Mouse (Mus musculus) layer of hippocampus, adult 11-12 months (tissue): Measurements from ENCODE around the gene Pde4d.

Experiments
- DNase-seq: peaks from one replicate; pipeline ENCODE4 v3.0.0; 2022; ENCODE audit warnings: low spot score

Gene Pde4d

DNA sequence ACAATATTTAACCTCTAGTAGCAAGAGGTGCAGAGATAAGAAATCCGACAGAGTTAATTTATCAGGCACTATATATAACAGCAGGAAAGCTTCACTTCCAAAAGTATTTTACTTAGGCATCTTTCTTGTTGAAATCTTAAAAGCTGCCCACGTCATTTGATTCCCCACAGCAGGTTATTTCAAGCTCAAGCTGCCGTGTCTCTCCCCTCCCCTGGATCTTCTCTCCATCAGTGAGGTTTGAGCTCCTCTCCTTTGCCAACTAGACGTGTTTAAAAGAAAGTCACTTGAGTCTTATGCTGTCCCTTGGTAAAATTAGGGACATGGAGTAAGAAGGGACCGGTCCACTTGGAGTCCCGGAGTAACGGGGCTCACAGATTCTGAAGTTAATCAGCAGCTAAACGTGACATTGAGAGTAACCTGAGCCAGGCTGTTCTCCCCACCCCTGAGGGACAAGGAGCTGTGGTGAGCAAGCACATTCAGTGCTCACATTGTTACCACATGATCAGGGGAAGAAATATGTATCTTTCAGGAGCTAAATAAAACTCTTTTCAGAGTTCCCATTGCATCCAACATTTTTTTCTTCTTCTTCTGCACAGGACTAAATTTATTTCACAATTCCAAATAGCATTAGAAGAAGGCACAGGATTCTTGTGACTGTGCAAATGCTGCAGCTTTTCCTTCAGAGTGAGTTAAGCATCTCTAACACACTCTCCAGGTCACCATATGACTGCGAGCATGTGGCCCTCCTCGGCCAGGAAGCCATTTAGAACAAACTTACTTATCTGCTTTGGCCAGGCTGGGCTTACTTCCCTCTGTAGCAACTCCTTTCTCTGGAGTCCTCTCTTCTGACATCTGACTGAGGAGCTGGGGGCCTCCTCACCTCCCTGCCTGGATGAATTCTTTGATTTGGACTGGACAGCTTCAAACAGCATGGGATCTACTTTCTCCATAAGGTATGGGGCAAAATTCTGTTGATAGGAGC lies at the start of gene Pde4d:
Gene Pde4d (plus strand): TSS at position 833 of the 982 bp plus-strand sequence.
- DNase-seq, result no peak

DNA sequence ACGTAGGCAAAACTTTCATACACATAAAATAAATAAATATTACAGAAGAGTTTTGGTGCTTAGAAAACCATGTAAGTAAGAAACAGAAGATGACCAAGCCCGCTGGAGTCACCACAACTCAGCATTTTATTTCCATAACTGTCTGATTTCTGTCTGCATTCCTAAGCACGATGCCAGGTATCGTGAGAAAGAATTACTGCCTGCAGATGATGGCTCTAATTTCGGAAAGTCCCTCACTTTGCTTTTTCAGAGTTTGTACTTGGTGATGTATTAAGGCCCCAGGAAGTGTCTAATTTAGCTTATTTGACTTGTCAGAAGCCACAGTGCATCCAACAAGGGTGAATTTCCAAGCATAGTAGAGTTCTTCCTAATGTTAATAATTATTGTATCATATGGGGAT lies 46.6 kb upstream of the Pde4d start:
- no peak for DNase-seq

DNA sequence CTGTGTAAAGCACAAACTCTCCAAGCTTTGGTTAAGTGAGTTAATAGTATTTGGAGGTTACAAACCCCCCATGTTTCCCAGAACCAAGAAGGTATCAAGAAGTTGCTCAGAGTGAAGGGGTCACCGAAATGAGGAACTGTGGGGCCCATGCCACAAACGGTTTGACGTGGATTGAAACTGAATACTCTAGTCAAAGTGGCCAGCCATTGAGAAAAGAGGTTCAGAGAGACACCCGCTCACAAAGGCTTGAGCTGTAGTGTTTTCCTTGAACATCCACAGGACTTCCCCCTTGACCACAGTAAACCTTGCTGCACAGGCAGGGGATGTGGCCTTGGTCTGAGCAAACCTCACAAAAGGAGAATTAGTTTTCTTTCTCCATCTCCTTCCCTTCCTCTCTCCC lies 45.4 kb upstream of the Pde4d start:
- DNase-seq, result no peak

DNA sequence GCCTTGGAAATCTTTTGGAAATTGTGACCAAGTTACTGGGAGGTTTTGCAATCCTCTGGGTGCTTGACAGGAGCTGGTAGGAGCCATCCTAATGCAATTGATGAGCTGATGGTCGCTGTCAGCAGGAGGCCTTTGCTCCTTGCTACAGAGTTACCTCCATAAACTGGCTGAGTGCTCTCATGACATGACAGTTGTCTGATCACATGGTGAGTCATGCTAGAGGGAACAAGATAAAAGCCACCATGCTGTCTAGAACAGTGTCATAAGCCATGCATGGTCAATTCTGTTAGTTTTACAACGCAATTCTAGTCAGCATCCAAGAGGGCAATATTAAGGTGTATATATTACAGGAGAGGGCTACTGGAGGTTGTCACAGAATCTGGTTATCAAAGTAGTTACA lies 34.3 kb upstream of the Pde4d start:
- no peak for DNase-seq

DNA sequence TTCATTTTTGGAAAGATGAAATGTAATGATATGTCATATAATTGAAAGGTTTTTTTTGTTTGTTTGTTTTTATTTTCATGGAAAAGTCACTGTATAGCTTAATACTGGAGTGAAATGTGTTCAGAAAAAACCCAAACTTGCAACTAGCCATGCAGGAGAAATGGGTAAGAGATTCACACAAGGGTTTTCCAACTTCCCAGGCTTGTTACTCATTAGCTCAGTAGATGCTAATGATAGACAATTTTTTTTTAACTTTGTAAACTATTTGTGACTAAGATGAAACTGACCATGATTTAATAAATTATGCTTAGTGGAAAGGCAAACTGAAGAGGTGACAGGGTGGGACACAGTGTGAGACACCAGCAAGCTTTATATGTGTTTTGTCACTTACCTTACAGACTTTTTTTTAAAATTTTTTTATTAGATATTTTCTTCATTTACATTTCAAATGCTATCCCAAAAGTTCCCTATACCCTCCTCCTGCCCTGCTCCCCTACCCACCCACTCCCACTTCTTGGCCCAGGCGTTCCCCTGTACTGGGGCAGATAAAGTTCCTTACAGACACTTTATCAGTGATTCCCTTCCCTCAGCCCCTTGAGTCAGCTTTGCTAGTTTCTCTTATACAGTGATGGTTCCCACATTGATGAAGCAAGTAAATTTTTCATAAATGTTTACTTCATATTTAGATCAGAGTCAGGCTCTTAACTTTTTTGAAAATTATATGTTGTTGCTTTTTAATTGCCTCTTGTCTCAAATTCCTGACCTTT lies 30.8 kb upstream of the Pde4d start:
- DNase-seq, result no peak

DNA sequence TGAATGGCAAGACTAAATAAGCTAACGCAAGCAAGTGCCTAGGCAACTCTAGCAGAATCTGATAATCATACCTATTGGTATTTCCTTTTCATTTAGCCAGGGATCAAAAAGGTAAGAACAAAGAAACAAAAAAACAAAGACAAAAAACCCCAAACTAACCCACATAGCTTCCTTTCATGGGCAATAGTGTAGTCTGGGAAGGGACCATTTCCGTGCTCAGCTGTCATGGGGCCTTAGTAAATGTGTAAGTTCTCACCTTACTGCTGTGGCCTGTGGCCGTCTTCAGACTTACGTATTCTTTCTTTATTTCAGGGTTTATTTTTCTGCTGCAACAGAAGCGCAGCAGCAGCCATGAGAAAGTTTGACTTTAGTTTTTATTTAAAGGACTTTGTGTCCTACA lies 23.4 kb upstream of the Pde4d start:
- no peak for DNase-seq

DNA sequence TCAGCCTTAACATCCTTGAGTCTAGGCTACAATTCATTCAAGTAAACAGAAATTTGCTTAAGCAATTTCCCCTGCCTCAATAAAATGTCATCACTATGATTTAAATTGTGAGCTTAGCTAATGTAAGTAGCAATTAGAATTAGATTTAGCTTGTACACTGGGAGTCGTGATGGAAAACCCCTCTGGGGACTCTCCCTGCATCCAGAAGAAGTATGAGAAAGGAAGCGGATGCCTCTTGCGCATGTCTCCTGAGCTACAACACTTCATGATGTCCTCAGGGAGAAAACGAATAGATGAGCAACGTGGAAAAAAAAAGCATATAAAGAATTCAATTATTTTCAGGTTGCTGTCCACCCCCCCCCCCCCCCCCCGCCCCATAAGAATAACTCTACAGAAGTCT lies 20.9 kb upstream of the Pde4d start:
- DNase-seq, result no peak

DNA sequence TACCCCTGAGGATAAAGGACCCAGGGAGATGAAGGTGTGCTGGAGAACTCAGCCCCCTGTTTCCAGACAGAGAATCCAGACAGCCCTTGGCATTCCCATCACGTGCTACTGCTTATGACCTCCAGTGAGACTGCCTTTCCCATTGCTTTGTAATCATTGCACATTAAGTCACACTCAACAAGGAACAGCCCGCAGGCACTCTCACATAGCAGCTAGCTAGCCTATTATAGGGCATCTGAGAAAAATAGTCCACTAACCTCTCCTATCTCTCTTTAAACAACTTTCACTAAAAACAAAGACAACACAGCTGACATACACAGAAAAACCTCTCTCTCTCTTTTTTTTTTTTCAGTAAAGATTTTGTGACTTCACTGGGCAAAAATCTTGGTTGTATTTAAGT lies 20.1 kb upstream of the Pde4d start:
- no peak for DNase-seq

DNA sequence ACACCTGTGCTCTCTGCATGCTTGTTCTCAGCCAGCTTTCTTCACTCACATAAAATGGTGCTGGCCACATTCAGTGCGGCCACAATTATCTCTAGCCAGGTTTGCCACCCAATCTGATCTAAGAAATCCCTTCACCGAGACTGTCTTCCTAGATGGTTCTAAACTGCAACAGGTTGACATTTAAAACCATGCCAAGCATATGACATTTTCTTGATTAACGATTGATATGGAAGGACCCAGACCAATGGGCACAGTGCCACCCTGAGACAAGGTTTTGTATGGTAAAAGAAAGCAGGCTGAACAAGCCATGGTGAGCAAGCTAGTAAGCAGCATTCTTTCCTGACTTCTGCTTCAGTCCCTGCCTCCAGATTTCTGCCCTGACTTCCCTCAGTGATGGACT lies 18.0 kb upstream of the Pde4d start:
- no peak for DNase-seq

DNA sequence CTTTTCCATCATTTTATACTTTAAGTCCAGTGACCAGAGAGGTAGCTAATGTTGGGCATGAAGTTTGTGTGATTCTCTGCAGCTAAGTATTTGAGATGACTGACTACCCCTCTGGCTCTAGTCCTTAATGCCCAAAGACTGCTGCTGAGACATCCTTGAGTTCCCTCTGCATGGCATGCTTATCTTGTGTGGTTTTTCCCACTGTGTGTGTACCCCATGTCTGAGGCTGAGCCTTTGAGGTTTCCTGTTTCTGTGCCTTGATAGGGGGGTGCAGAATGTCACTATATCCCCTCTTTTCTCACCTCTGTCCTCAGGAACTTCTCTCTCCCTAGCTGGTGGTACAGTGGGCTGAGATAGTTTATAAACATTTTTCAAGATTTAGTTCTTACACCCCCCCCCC lies 14.1 kb upstream of the Pde4d start:
- DNase-seq, result no peak

DNA sequence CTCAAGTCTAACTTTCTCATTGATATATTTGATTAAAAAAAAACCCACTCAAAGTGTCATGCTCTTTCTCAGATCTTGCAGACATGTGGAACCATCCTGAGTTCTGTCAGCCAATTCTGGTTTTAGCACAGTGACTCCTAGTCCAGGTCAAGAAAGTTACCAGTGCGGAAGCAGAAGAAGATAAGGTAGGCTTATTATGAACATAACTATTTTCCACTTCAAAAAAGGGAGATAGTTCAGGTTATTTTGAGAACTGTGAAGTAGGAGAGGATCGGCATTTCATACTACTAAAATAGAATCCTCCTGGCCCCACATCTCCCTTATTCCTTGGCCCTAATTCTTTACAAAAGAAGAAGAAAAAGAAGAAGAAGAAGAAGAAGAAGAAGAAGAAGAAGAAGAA lies 12.3 kb upstream of the Pde4d start:
- DNase-seq, result no peak

DNA sequence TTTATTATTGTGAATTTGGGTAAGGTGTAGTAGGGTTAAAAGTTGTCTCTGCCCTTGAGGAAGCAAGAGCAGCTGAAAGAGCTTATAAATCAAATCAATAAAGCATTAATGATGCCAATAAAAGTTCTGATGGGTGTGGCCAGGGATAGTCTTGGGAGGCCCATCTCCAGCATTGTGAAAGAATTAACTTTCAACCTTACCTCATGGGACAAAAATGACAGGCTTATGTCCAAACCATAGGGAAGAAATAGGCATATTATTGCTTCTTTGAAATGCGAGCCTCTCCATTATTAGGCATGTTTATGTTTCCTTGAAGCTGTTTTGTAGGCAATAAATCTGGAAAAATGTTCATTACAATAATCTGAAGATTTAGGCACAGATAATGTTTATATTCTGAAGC lies 10.7 kb upstream of the Pde4d start:
- no peak for DNase-seq

DNA sequence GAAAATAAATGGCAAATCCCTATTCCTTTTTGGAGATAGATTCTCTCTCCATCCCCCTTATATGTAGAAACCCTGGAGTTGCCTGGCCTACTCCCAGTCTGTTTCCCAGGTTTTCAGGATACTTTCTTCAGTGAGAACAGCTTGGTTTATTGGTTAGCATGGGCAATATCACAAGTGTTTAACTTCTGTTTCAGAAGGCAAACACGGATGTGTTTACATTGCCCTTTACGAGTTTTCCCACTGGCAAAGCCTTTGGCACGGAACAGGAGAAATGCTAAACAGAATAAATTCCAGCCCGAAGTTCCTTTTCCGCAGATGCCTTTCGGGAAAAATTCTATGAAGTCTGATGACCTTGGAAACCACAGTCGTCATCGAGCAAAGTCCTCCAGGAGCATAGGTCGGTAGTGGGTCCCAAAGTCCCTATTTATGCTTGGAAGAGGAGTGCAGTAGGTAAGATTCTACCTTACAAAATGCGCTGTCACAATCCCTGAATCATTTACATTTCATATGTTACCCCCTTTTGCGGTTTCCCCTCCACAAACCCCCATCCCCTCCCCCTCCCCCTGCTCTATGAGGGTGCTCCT lies 1.3 kb upstream of the Pde4d start:
- no peak for DNase-seq

DNA sequence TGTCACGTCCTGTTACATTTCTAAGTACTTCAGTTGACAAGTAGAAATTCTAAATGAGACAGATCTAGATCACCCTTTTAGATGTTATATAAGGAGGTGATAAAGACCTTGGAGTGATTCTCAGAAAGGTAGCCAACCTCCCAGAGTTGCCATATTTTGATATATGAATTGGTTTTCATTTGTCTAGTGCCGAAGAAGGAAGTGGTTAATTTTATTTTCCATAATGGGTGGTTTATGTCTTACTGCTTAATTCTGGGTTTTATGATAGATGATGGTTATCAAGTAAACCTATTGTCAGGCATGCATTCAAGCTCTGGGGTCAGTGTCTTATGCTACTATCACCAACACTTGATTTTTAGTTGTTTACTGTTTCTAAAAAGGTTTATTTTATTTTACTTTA lies 1.4 kb downstream of the Pde4d start:
- DNase-seq, result no peak

DNA sequence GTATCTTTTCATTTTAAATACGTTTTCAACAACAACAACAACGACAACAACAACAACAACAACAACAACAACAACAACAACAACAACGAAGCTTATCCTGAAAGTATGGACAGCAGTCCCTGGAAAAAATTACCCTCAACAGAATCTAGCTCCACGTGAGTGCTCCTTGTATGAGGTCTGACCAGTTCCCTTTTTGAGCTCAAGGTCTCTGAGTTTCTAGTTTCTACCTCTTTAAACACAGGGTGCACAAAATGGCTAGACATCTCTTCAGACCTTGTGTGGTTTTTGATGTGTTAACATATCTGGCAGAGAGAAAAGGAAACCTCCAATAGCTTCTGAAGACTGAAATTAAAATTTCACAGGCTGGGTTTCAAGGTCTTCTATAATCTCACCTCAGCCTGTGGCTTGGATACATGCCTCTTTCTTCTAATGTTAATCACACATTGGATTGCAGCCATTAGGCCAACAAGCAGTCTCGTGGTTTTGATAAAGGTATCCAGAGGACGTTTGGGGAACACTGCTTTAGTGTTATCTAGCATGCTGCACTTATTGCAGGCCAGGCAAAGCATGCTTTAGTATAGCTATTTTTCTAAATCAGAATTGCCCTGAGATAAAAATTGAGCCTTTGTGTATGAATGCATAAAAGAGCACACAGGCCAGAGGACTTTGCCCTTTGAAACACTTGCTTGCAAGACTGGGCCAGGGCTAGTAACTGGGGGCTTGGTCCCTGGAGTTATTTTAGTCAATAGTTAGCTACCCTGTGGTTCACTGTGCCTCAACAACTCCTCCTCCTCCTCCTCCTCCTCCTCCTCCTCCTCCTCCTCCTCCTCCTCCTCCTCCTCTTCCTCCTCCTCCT lies 3.5 kb downstream of the Pde4d start:
- no peak for DNase-seq

DNA sequence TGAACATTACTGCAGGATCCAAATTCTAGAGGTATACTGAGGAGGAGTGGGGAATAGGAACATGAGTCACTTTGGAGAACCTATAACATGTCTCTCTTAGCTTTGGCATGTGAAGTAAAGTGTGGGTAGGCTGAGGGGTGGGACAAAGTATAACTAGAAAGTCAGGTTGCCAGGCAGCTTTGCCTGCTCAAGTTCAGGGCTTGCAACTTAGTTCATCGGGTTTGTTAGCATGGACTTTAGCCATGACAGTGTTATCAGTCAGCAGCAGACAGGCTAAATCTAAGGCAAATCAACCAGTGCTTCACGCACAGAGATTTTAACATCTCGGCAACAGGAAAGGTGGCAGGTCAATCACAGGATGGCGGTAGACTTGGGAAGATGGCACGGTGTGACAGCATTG lies 12.8 kb downstream of the Pde4d start:
- no peak for DNase-seq

DNA sequence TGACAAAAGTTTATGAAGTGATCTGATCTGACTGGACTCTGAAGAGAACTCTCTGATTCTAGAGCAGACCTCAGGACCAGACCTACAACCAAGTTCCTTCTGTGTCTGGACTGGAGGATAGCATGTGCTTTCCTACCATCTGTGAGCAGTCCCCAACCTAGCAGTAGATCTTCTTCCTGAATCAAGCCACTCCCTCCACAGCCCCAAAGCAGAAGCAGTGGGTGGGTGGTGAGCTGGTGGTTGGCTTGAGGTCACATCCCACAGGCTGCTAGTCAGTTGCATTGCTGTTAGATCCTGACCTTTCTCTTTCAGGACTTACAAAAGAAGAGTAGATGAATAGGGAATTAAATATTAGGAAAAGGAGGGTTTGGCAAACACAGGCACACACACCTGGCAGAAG lies 16.0 kb downstream of the Pde4d start:
- no peak for DNase-seq

DNA sequence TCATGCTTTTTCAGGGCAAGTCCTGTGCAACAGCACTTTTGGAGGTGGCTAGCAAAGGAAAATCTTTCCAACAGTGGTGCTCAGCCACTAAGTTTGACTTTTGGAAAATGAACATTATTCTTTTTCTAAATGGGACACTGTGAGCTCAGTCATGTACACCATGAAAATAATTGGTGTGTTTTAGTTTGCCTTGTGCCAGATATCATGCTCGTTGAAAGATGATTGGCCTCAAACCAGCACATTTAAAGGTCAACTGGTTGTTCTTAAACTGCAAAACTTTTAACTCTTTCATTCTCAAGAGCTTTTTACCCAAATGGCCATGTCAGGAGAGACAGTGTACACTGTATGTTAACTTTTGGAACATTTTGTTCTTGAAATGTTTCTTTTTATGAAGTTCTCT lies 17.3 kb downstream of the Pde4d start:
- no peak for DNase-seq

DNA sequence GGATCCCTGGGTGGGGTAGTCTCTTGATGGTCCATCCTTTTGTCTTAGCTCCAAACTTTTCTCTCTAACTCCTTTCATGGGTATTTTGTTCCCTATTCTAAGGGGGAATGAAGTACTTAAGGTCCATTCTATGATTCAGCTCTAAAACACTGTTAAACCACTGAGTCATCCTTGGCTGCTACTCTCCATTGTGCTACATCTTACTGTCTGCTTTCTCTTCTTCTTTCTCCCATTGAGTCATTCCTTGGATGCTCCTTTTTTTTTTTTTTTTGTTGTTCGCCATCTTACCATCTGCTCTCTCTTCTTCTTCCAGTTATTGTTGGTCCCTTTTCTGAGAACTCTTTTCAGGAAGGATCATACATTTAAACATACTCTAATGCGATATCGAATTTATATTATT lies 30.7 kb downstream of the Pde4d start:
- DNase-seq, result no peak

DNA sequence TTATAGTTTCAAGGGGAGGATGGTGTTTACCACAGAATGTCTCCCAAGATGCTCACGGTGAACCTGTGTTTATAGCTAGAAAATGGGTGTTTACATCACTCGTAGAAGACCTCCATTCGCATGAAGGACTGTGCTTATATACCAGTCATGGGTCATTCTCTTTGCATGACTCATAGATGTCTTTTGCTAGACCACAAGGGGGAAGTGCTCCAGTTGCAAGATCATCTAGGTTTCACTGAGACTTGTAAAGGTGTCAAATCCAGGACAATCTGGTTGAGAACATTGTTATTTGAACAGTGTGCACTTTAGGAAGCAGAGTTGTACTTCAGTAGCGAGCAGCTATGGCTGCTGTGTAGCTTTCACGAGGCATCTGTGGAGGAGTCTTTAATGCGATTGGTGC lies 35.3 kb downstream of the Pde4d start:
- no peak for DNase-seq

DNA sequence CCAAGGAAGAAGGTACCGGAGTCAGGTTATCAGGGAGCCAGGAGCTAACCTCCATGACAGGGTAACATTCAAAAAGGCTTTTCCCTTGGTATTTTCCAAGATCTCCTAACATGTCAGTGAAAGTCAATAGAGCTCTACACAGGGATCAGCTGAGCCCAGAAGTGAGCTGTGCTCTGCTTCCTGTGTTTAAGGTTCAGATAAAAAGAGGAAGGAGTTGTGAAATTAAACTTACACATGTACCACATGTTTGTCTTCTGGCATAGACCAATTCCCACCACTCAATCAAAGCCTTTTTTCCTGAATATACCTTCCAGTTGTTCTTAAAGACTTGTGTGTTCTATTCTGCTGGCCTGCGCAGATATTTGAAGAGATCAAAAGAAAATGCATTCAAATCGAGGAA lies 37.3 kb downstream of the Pde4d start:
- DNase-seq, result no peak

DNA sequence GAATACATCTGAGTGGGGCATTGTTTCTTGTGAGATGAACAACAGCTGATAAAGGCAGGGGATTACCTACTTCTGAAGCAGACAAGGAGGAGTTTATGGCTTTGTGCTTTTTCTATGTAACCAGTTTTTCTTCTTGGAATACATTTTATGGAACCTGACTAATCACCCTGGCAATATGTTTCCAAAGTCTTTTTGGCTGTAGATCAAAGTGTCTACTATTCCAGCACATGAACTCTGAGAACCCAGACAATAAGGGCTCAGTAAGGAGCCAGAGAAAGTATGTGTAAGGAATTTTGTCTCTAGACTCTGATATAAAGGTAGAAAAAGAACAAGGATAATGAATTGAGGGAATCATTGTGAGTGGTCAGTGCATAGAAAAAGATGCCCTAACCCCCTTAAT lies 40.1 kb downstream of the Pde4d start:
- no peak for DNase-seq
